Mouse (Mus musculus) embryonic facial prominence, embryonic 14.5 days (tissue): ENCODE data around the gene St6galnac3. TPM values are rescaled to one million over a fixed set of nuclear protein-coding genes. Genes with fewer than 3 reads are reported as not detected.

Experiments used
- ATAC-seq: fragments of 200-750 bp; cut with Nextera tagmentation; 2 replicates; pipeline ENCODE4 v1.8.0; 2017; ENCODE audit warnings: low read depth, moderate number of reproducible peaks, moderate TSS enrichment
- DNase-seq: peaks from one replicate; pipeline ENCODE4 v3.0.0-alpha.2; 2015; ENCODE audit warnings: low spot score
- H3K27ac ChIP-seq: fragments of 300-500 bp; sonication (generic); replicated peaks from 2 replicates; pipeline ENCODE4 v1.5.1; 2014; ENCODE audit warnings: low read depth, mild to moderate bottlenecking, low read length, moderate library complexity
- H3K27me3 ChIP-seq: fragments of 300-500 bp; sonication (generic); replicated peaks from 2 replicates; pipeline ENCODE4 v1.6.1; 2014; ENCODE audit warnings: low read length; ENCODE audit not compliant: control insufficient read depth, insufficient read depth
- H3K36me3 ChIP-seq: fragments of 300-500 bp; sonication (generic); 2 replicates; pipeline ENCODE4 v1.6.1; 2014; ENCODE audit warnings: low read length, mixed read lengths; ENCODE audit not compliant: control insufficient read depth, insufficient read depth
- H3K4me1 ChIP-seq: fragments of 300-500 bp; sonication (generic); 2 replicates; pipeline ENCODE4 v1.6.1; 2014; ENCODE audit warnings: antibody characterized with exemption, low read length; ENCODE audit not compliant: control insufficient read depth, insufficient read depth
- H3K4me2 ChIP-seq: fragments of 300-500 bp; sonication (generic); 2 replicates; pipeline ENCODE4 v1.6.1; 2014; ENCODE audit warnings: low read depth, mild to moderate bottlenecking, low read length, moderate library complexity, mixed read lengths
- H3K4me3 ChIP-seq: fragments of 300-500 bp; sonication (generic); 2 replicates; pipeline ENCODE4 v1.5.1; 2014; ENCODE audit warnings: low read depth, mild to moderate bottlenecking, low read length
- H3K9ac ChIP-seq: fragments of 300-500 bp; sonication (generic); 2 replicates; pipeline ENCODE4 v1.6.1; 2014; ENCODE audit warnings: low read depth, mild to moderate bottlenecking, low read length, moderate library complexity, mixed read lengths
- H3K9me3 ChIP-seq: fragments of 300-500 bp; sonication (generic); 2 replicates; pipeline ENCODE4 v1.6.1; 2016; ENCODE audit warnings: low read length; ENCODE audit not compliant: control insufficient read depth
- WGBS: fragments of 180-500 bp; shearing (Covaris S2); extraction: QIAGEN DNeasy Blood & Tissue Kit; methylation state at CpG from one replicate; pipeline ENCODE4 v1.1.7; 2014; 5-methylcytosine and 5-hydroxymethylcytosine counted together
- polyA plus RNA-seq: library from polyadenylated mRNA; unstranded; fragments of >200 nt; fragmentation: Nextera tagmentation; extraction: Ambion mirVana; gene quantifications from 2 replicates; pipeline ENCODE4 v1.2.1, GENCODE M21; 2014

The St6galnac3 gene
- polyA plus RNA-seq, 1 experiment from 2014 or later: 30.6 TPM

GRCm38 (mm10) chr3:153457701-153458100, 267.3 kb downstream of the St6galnac3 start:
- no peaks in the 10 kb centered on the region for H3K4me1 ChIP-seq
- no peak for DNase-seq
- 90% methylated on average over 4 of the region's 4 CpGs for WGBS
- H3K36me3 ChIP-seq: no peaks in the 10 kb centered on the region
- no peaks in the 10 kb centered on the region for H3K27me3 ChIP-seq
- H3K9me3 ChIP-seq: peaks cover 6% of the 10 kb centered on the region; the same call in 1 of the 2 replicates
- H3K4me2 ChIP-seq: no peak overlapping the region
- ATAC-seq: no peak
- no peak overlapping the region for H3K9ac ChIP-seq
- H3K4me3 ChIP-seq: no peak overlapping the region
- H3K27ac ChIP-seq: no peak overlapping the region

- H3K4me1 ChIP-seq: no peaks in the 10 kb centered on the region
- no peak overlapping the region for H3K9ac ChIP-seq
- DNase-seq (peak; percentile 53), ATAC-seq (no peak)
- no peaks in the 10 kb centered on the region for H3K36me3 ChIP-seq
- no peak overlapping the region for H3K27ac ChIP-seq
- WGBS: 54% methylated on average over 2 of the region's 2 CpGs
- no peak overlapping the region for H3K4me3 ChIP-seq
- H3K27me3 ChIP-seq: no peaks in the 10 kb centered on the region
- peaks cover 6% of the 10 kb centered on the region; the same call in 1 of the 2 replicates for H3K9me3 ChIP-seq
- no peak overlapping the region for H3K4me2 ChIP-seq
Measured at GRCm38 (mm10) chr3:153457203-153457602, 267.8 kb downstream of the St6galnac3 start.

- no peak overlapping the region for H3K4me2 ChIP-seq
- H3K36me3 ChIP-seq: no peaks in the 10 kb centered on the region
- DNase-seq: no peak
- H3K27me3 ChIP-seq: no peaks in the 10 kb centered on the region
- H3K9ac ChIP-seq: no peak overlapping the region
- no peaks in the 10 kb centered on the region for H3K4me1 ChIP-seq
- H3K27ac ChIP-seq: no peak overlapping the region
- WGBS: 67% methylated on average over 5 of the region's 5 CpGs
- no peak for ATAC-seq
- H3K9me3 ChIP-seq: peaks cover 6% of the 10 kb centered on the region; the same call in 1 of the 2 replicates
- no peak overlapping the region for H3K4me3 ChIP-seq
Measured at GRCm38 (mm10) chr3:153456227-153456626, 268.7 kb downstream of the St6galnac3 start.

- H3K4me2 ChIP-seq: no peak overlapping the region
- H3K4me3 ChIP-seq: no peak overlapping the region
- no peak for DNase-seq
- H3K9ac ChIP-seq: no peak overlapping the region
- no peaks in the 10 kb centered on the region for H3K27me3 ChIP-seq
- H3K36me3 ChIP-seq: no peaks in the 10 kb centered on the region
- 87% methylated on average over 7 of the region's 7 CpGs for WGBS
- no peak for ATAC-seq
- peaks cover 6% of the 10 kb centered on the region; the same call in 1 of the 2 replicates for H3K9me3 ChIP-seq
- H3K27ac ChIP-seq: no peak overlapping the region
- no peaks in the 10 kb centered on the region for H3K4me1 ChIP-seq
Measured at GRCm38 (mm10) chr3:153453127-153454049, 271.6 kb downstream of the St6galnac3 start.

- 96% methylated on average over 3 of the region's 3 CpGs for WGBS
- Histone ChIP-seq H3K9me3 (peaks cover 4% of the 10 kb centered on the region; the same call in 1 of the 2 replicates), H3K4me2 (no peak overlapping the region), H3K27me3 (no peaks in the 10 kb centered on the region), H3K4me1 (no peaks in the 10 kb centered on the region), H3K27ac (no peak overlapping the region), H3K4me3 (no peak overlapping the region), H3K36me3 (no peaks in the 10 kb centered on the region), H3K9ac (no peak overlapping the region)
- ATAC-seq (no peak), DNase-seq (no peak)
Measured at GRCm38 (mm10) chr3:153452299-153452996, 272.5 kb downstream of the St6galnac3 start.

- no peak overlapping the region for H3K9ac ChIP-seq
- H3K4me1 ChIP-seq: no peaks in the 10 kb centered on the region
- no peak overlapping the region for H3K27ac ChIP-seq
- H3K36me3 ChIP-seq: no peaks in the 10 kb centered on the region
- no peak overlapping the region for H3K4me3 ChIP-seq
- H3K4me2 ChIP-seq: no peak overlapping the region
- ATAC-seq (no peak), DNase-seq (no peak)
- no peaks in the 10 kb centered on the region for H3K27me3 ChIP-seq
- WGBS: 85% methylated on average over 9 of the region's 9 CpGs
- H3K9me3 ChIP-seq: no peaks in the 10 kb centered on the region
Measured at GRCm38 (mm10) chr3:153441329-153441728, 283.6 kb downstream of the St6galnac3 start.

GRCm38 (mm10) chr3:153436076-153437021, 288.6 kb downstream of the St6galnac3 start:
- H3K9me3 ChIP-seq: no peaks in the 10 kb centered on the region
- H3K4me1 ChIP-seq: no peaks in the 10 kb centered on the region
- H3K4me2 ChIP-seq: no peak overlapping the region
- 80% methylated on average over 17 of the region's 17 CpGs for WGBS
- H3K27ac ChIP-seq: no peak overlapping the region
- H3K9ac ChIP-seq: no peak overlapping the region
- no peak overlapping the region for H3K4me3 ChIP-seq
- H3K27me3 ChIP-seq: no peaks in the 10 kb centered on the region
- no peak for DNase-seq
- no peaks in the 10 kb centered on the region for H3K36me3 ChIP-seq
- no peak for ATAC-seq

GRCm38 (mm10) chr3:153433010-153433409, 292.0 kb downstream of the St6galnac3 start:
- Histone ChIP-seq H3K27me3 (no peaks in the 10 kb centered on the region), H3K4me3 (no peak overlapping the region), H3K4me2 (no peak overlapping the region), H3K27ac (no peak overlapping the region), H3K36me3 (no peaks in the 10 kb centered on the region), H3K9me3 (no peaks in the 10 kb centered on the region), H3K9ac (no peak overlapping the region), H3K4me1 (no peaks in the 10 kb centered on the region)
- peak; percentile 72 for DNase-seq
- WGBS: 38% methylated on average over 8 of the region's 8 CpGs
- ATAC-seq: 0 out of 2 replicates have a peak, but pooled peaks have one; percentile 57
